ENCODE assay signal across 8 mouse cellular contexts in the genomic region with DNA sequence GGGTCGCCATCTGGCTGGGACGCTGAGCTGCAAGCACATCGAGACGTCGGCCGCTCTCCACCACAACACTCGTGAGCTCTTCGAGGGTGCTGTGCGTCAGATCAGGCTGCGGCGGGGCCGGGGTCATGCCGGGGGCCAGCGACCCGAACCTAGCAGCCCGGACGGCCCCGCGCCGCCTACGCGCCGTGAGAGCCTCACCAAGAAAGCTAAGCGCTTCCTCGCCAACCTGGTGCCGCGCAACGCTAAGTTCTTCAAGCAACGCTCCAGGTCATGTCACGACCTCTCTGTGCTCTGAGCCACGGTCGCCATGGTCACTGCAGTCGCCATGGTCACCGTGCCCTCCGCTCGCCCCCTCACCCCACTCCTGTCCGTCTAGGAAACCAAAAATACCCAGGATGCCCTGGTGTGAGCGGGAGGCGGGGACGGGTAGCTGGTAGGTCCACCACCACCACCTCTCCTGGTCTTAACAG. TPM values are rescaled to one million over a fixed set of nuclear protein-coding genes. Genes with fewer than 3 reads are reported as not detected.
DNase-seq lines count a peak whose midpoint lies in the region; ATAC-seq lines count a peak whose summit lies in the region.

No protein-coding gene starts in this region.

- H3K27ac ChIP-seq in forebrain, embryonic 13.5 days: no peak overlapping the region
- H3K27ac ChIP-seq in stomach, embryonic 14.5 days (ENCODE audit: low read length): no peak overlapping the region

- no peaks in the 10 kb centered on the region for H3K36me3 ChIP-seq in forebrain, embryonic 13.5 days (ENCODE audit: poor library complexity, severe bottlenecking)
- H3K36me3 ChIP-seq in stomach, embryonic 14.5 days (ENCODE audit: control insufficient read depth, insufficient read depth, low read length): no peaks in the 10 kb centered on the region

- no peak for ATAC-seq in forebrain, embryonic 13.5 days
- 0 out of 2 replicates have a peak, but pooled peaks have one; percentile 25 for ATAC-seq in stomach, embryonic 14.5 days (ENCODE audit: insufficient number of reproducible peaks, insufficient read depth, low FRiP score, low read depth)
- ATAC-seq in megakaryocyte-erythroid progenitor cell, adult 5-6 weeks (replicated peaks; ENCODE audit: low FRiP score, low TSS enrichment, poor library complexity, severe bottlenecking): no peak

- no peaks in the 10 kb centered on the region for H3K9me3 ChIP-seq in forebrain, embryonic 13.5 days (replicated peaks)
- no peaks in the 10 kb centered on the region for H3K9me3 ChIP-seq in stomach, embryonic 14.5 days (ENCODE audit: control insufficient read depth, low read depth, low read length)

- DNase-seq in CD4-positive, CD25-positive, alpha-beta regulatory T cell, adult 2 months (ENCODE audit: low read depth, low spot score): peak; percentile 80
- peak; percentile 26 for DNase-seq in Muller cell, postnatal 12 days (ENCODE audit: inconsistent ontology term)
- DNase-seq in kidney, adult 8-10 months: peak; percentile 58 to 59
- peak; percentile 55 to 63 for DNase-seq in lung, postnatal 4 days
- DNase-seq in right cerebral cortex, postnatal 10 days (ENCODE audit: low spot score in 2 of 2): no peak

- peak overlapping the region; percentile 61 for H3K9ac ChIP-seq in forebrain, embryonic 13.5 days
- peak overlapping the region; percentile 22; the same call in 1 of the 2 replicates for H3K9ac ChIP-seq in stomach, embryonic 14.5 days (replicated peaks; ENCODE audit: low read depth, low read length)

- H3K4me1 ChIP-seq in forebrain, embryonic 13.5 days: peaks cover 39% of the 10 kb centered on the region
- H3K4me1 ChIP-seq in stomach, embryonic 14.5 days (ENCODE audit: control insufficient read depth, insufficient read depth, low read length): peaks cover 6% of the 10 kb centered on the region

- 3% methylated on average over 40 of the region's 40 CpGs for WGBS in forebrain, embryonic 13.5 days
- WGBS in stomach, embryonic 14.5 days: 3% methylated on average over 40 of the region's 40 CpGs

- peak overlapping the region; percentile 61 for H3K4me2 ChIP-seq in forebrain, embryonic 13.5 days
- H3K4me2 ChIP-seq in stomach, embryonic 14.5 days (replicated peaks; ENCODE audit: low read depth, low read length): peak overlapping the region; percentile 47

- peaks cover 43% of the 10 kb centered on the region for H3K27me3 ChIP-seq in forebrain, embryonic 13.5 days
- H3K27me3 ChIP-seq in stomach, embryonic 14.5 days (ENCODE audit: control insufficient read depth, insufficient read depth, low read length): 0 out of 2 replicates have a peak, but pooled peaks cover 16% of the 10 kb centered on the region

- peak overlapping the region; percentile 37 for H3K4me3 ChIP-seq in forebrain, embryonic 13.5 days
- H3K4me3 ChIP-seq in stomach, embryonic 14.5 days (ENCODE audit: low read depth, low read length): peak overlapping the region; percentile 34

RNA-seq across cellular contexts. Expression of a gene that starts 3.6 kb away (rescaled TPM):
- polyA plus RNA-seq in forebrain, embryonic 13.5 days (2015; fragmentation: Nextera tagmentation; extraction: Ambion mirVana): 24.2 and 24.4 TPM in 2 replicates
- 1.5 and 2.0 TPM in 2 replicates for polyA plus RNA-seq in stomach, embryonic 14.5 days (2014; fragmentation: Nextera tagmentation; extraction: Ambion mirVana)
- total RNA-seq in megakaryocyte-erythroid progenitor cell, adult 5-6 weeks (2014; fragmentation: Nextera tagmentation): 0.50 and 3.5 TPM in 2 replicates
- total RNA-seq in megakaryocyte-erythroid progenitor cell, adult 5-6 weeks (2017): 0.80 and 2.0 TPM in 2 replicates

RNA-seq across cellular contexts. Expression of a gene that starts 15.5 kb away (rescaled TPM):
- 19.9 and 24.4 TPM in 2 replicates for polyA plus RNA-seq in forebrain, embryonic 13.5 days (2015; fragmentation: Nextera tagmentation; extraction: Ambion mirVana)
- 38.1 and 41.7 TPM in 2 replicates for polyA plus RNA-seq in stomach, embryonic 14.5 days (2014; fragmentation: Nextera tagmentation; extraction: Ambion mirVana)
- 38.4 and 38.6 TPM in 2 replicates for total RNA-seq in megakaryocyte-erythroid progenitor cell, adult 5-6 weeks (2014; fragmentation: Nextera tagmentation)
- total RNA-seq in megakaryocyte-erythroid progenitor cell, adult 5-6 weeks (2017): 13.0 and 19.9 TPM in 2 replicates

RNA-seq across cellular contexts. Expression of a gene that starts 37.8 kb away (rescaled TPM):
- 107 and 113 TPM in 2 replicates for polyA plus RNA-seq in forebrain, embryonic 13.5 days (2015; fragmentation: Nextera tagmentation; extraction: Ambion mirVana)
- polyA plus RNA-seq in stomach, embryonic 14.5 days (2014; fragmentation: Nextera tagmentation; extraction: Ambion mirVana): 79.8 and 80.4 TPM in 2 replicates
- 73.8 and 87.5 TPM in 2 replicates for total RNA-seq in megakaryocyte-erythroid progenitor cell, adult 5-6 weeks (2014; fragmentation: Nextera tagmentation)
- 71.5 and 77.3 TPM in 2 replicates for total RNA-seq in megakaryocyte-erythroid progenitor cell, adult 5-6 weeks (2017)

RNA-seq across cellular contexts. Expression of a gene that starts 48.1 kb away (rescaled TPM):
- 54.5 and 57.3 TPM in 2 replicates for polyA plus RNA-seq in forebrain, embryonic 13.5 days (2015; fragmentation: Nextera tagmentation; extraction: Ambion mirVana)
- polyA plus RNA-seq in stomach, embryonic 14.5 days (2014; fragmentation: Nextera tagmentation; extraction: Ambion mirVana): 154 and 156 TPM in 2 replicates
- 39.2 and 44.9 TPM in 2 replicates for total RNA-seq in megakaryocyte-erythroid progenitor cell, adult 5-6 weeks (2014; fragmentation: Nextera tagmentation)
- total RNA-seq in megakaryocyte-erythroid progenitor cell, adult 5-6 weeks (2017): 23.4 and 37.2 TPM in 2 replicates

RNA-seq across cellular contexts. Expression of a gene that starts 52.8 kb away (rescaled TPM):
- 270 and 310 TPM in 2 replicates for polyA plus RNA-seq in forebrain, embryonic 13.5 days (2015; fragmentation: Nextera tagmentation; extraction: Ambion mirVana)
- 284 and 312 TPM in 2 replicates for polyA plus RNA-seq in stomach, embryonic 14.5 days (2014; fragmentation: Nextera tagmentation; extraction: Ambion mirVana)
- total RNA-seq in megakaryocyte-erythroid progenitor cell, adult 5-6 weeks (2014; fragmentation: Nextera tagmentation): 504 and 507 TPM in 2 replicates
- 266 and 434 TPM in 2 replicates for total RNA-seq in megakaryocyte-erythroid progenitor cell, adult 5-6 weeks (2017)

Comparison
In these comparisons a context has a peak if more than half of its experiments do, and no peak if none do; other contexts are left out.
1. DNase-seq: peak in CD4-positive, CD25-positive, alpha-beta regulatory T cell, adult 2 months (single experiment), Muller cell, postnatal 12 days (single experiment), kidney, adult 8-10 months (2 of 2) and lung, postnatal 4 days (2 of 2); none in right cerebral cortex, postnatal 10 days (0 of 2).